Mouse (Mus musculus) embryonic fibroblast, embryonic 13.5 days (primary cell): ENCODE results near the gene Ugt1a5.

Experiments used
- CTCF ChIP-seq: IDR thresholded peaks from 2 replicates; pipeline ENCODE4 v1.5.1; 2011; ENCODE audit warnings: mild to moderate bottlenecking, control low read depth, low read length, moderate library complexity, borderline replicate concordance; ENCODE audit not compliant: insufficient read depth
- POLR2A ChIP-seq: IDR thresholded peaks from 2 replicates; pipeline ENCODE4 v1.6.1; 2011; ENCODE audit warnings: low read depth, mild to moderate bottlenecking, control low read depth, low read length, moderate library complexity

- no peak for TF ChIP-seq CTCF
- TF ChIP-seq POLR2A = peak; percentile 76
Measured at GRCm38 (mm10) chr1:88205294-88205922, 39.6 kb downstream of the Ugt1a5 start, which contains the start of gene Dnajb3.
